Mouse (Mus musculus) embryonic facial prominence, embryonic 10.5 days (tissue): ENCODE results near the gene Mindy4. TPM values are rescaled to one million over a fixed set of nuclear protein-coding genes. Genes with fewer than 3 reads are reported as not detected.

ENCODE experiments used
- DNase-seq: peaks from one replicate; pipeline ENCODE4 v3.0.0-alpha.2; 2017; ENCODE audit warnings: low spot score
- H3K27ac ChIP-seq: fragments of 300-500 bp; sonication (generic); replicated peaks from 2 replicates; pipeline ENCODE4 v1.5.1; 2016; ENCODE audit warnings: mild to moderate bottlenecking
- H3K27me3 ChIP-seq: fragments of 300-500 bp; sonication (generic); replicated peaks from 2 replicates; pipeline ENCODE4 v1.6.1; 2016; ENCODE audit warnings: low read depth, mild to moderate bottlenecking; ENCODE audit not compliant: poor library complexity, severe bottlenecking
- H3K36me3 ChIP-seq: fragments of 300-500 bp; sonication (generic); replicated peaks from 2 replicates; pipeline ENCODE4 v1.6.1; 2016; ENCODE audit warnings: mild to moderate bottlenecking, moderate library complexity
- H3K4me1 ChIP-seq: fragments of 300-500 bp; sonication (generic); 2 replicates; pipeline ENCODE4 v1.6.1; 2016
- H3K4me3 ChIP-seq: fragments of 300-500 bp; sonication (generic); 2 replicates; pipeline ENCODE4 v1.5.1; 2016; ENCODE audit warnings: mild to moderate bottlenecking, moderate library complexity
- H3K9me3 ChIP-seq: fragments of 300-500 bp; sonication (generic); 2 replicates; pipeline ENCODE4 v1.6.1; 2016; ENCODE audit warnings: mild to moderate bottlenecking
- WGBS: fragments of 180-500 bp; shearing (Covaris S2); methylation state at CpG from one replicate; pipeline ENCODE4 v1.1.7; 2016; 5-methylcytosine and 5-hydroxymethylcytosine counted together
- polyA plus RNA-seq: library from polyadenylated mRNA; unstranded; fragments of >200 nt; fragmentation: Nextera tagmentation; extraction: Ambion mirVana; gene quantifications from 2 replicates; pipeline ENCODE4 v1.2.1, GENCODE M21; 2016

Gene Mindy4
- polyA plus RNA-seq: 18.7 and 24.0 TPM in 2 replicates

GRCm38 (mm10) chr6:55202913-55203910 lies at the start of gene Mindy4:
Gene Mindy4 (plus strand): TSS chr6:55203383.
- H3K9me3 ChIP-seq: no peaks in the 10 kb centered on the region
- peak; percentile 94 for DNase-seq
- H3K4me1 ChIP-seq: peaks cover 44% of the 10 kb centered on the region
- no peaks in the 10 kb centered on the region for H3K36me3 ChIP-seq
- H3K27me3 ChIP-seq: no peaks in the 10 kb centered on the region
- 4% methylated on average over 33 of the region's 33 CpGs for WGBS
- peak within 1 kb of the TSS; percentile 63 for H3K4me3 ChIP-seq
- H3K27ac ChIP-seq: peak within 1 kb of the TSS; percentile 92

- no peaks in the 10 kb centered on the region for H3K36me3 ChIP-seq
- H3K27me3 ChIP-seq: no peaks in the 10 kb centered on the region
- no peaks in the 10 kb centered on the region for H3K9me3 ChIP-seq
- no peak overlapping the region for H3K27ac ChIP-seq
- 55% methylated on average over 1 of the region's 1 CpGs for WGBS
- H3K4me3 ChIP-seq: no peak overlapping the region
- no peak for DNase-seq
- no peaks in the 10 kb centered on the region for H3K4me1 ChIP-seq
These were observed 43.9 kb upstream of the Mindy4 start for GRCm38 (mm10) chr6:55159256-55159655.

- Histone ChIP-seq H3K27me3 (peaks cover 6% of the 10 kb centered on the region), H3K36me3 (no peaks in the 10 kb centered on the region), H3K27ac (no peak overlapping the region), H3K4me1 (no peaks in the 10 kb centered on the region), H3K4me3 (no peak overlapping the region), H3K9me3 (no peaks in the 10 kb centered on the region)
- WGBS: 84% methylated on average over 5 of the region's 5 CpGs
- no peak for DNase-seq
These were observed 41.8 kb upstream of the Mindy4 start for GRCm38 (mm10) chr6:55161311-55161761.

GRCm38 (mm10) chr6:55163046-55163584 lies 40.1 kb upstream of the Mindy4 start:
- no peaks in the 10 kb centered on the region for H3K36me3 ChIP-seq
- WGBS: 79% methylated on average over 8 of the region's 8 CpGs

GRCm38 (mm10) chr6:55166777-55167463 lies 36.3 kb upstream of the Mindy4 start:
- Histone ChIP-seq H3K27ac (no peak overlapping the region), H3K27me3 (peaks cover 48% of the 10 kb centered on the region), H3K4me1 (peaks cover 4% of the 10 kb centered on the region; the same call in 1 of the 2 replicates), H3K36me3 (no peaks in the 10 kb centered on the region), H3K4me3 (no peak overlapping the region), H3K9me3 (no peaks in the 10 kb centered on the region)
- 48% methylated on average over 7 of the region's 7 CpGs for WGBS
- peak; percentile 72 for DNase-seq

More at GRCm38 (mm10) chr6:55163046-55163584, 40.1 kb upstream of the Mindy4 start:
- no peaks in the 10 kb centered on the region for H3K9me3 ChIP-seq
- no peak overlapping the region for H3K4me3 ChIP-seq
- DNase-seq: no peak
- peaks cover 12% of the 10 kb centered on the region for H3K27me3 ChIP-seq
- peaks cover 4% of the 10 kb centered on the region; the same call in 1 of the 2 replicates for H3K4me1 ChIP-seq
- no peak overlapping the region for H3K27ac ChIP-seq

- no peak overlapping the region for H3K4me3 ChIP-seq
- WGBS: 58% methylated on average over 5 of the region's 5 CpGs
- H3K36me3 ChIP-seq: no peaks in the 10 kb centered on the region
- H3K27ac ChIP-seq: no peak overlapping the region
- peaks cover 31% of the 10 kb centered on the region for H3K4me1 ChIP-seq
- no peaks in the 10 kb centered on the region for H3K9me3 ChIP-seq
- no peak for DNase-seq
- peaks cover 61% of the 10 kb centered on the region for H3K27me3 ChIP-seq
These were observed 33.4 kb upstream of the Mindy4 start for GRCm38 (mm10) chr6:55169818-55170217.

- DNase-seq: no peak
- Histone ChIP-seq H3K4me1 (peaks cover 42% of the 10 kb centered on the region), H3K36me3 (no peaks in the 10 kb centered on the region), H3K4me3 (no peak overlapping the region), H3K27me3 (peaks cover 70% of the 10 kb centered on the region), H3K27ac (no peak overlapping the region), H3K9me3 (no peaks in the 10 kb centered on the region)
- 55% methylated on average over 4 of the region's 4 CpGs for WGBS
These were observed 31.5 kb upstream of the Mindy4 start for GRCm38 (mm10) chr6:55171638-55172037.

- no peak overlapping the region for H3K27ac ChIP-seq
- H3K4me3 ChIP-seq: no peak overlapping the region
- 55% methylated on average over 10 of the region's 10 CpGs for WGBS
- no peaks in the 10 kb centered on the region for H3K36me3 ChIP-seq
- peaks cover 69% of the 10 kb centered on the region for H3K27me3 ChIP-seq
- H3K4me1 ChIP-seq: peaks cover 42% of the 10 kb centered on the region
- no peaks in the 10 kb centered on the region for H3K9me3 ChIP-seq
- DNase-seq: no peak
These were observed 30.0 kb upstream of the Mindy4 start for GRCm38 (mm10) chr6:55173171-55173570.

GRCm38 (mm10) chr6:55173941-55174349 lies 29.2 kb upstream of the Mindy4 start:
- 24% methylated on average over 3 of the region's 3 CpGs for WGBS
- DNase-seq: peak; percentile 23
- Histone ChIP-seq H3K27me3 (peaks cover 62% of the 10 kb centered on the region), H3K27ac (no peak overlapping the region), H3K9me3 (no peaks in the 10 kb centered on the region), H3K4me3 (no peak overlapping the region), H3K36me3 (no peaks in the 10 kb centered on the region), H3K4me1 (peaks cover 42% of the 10 kb centered on the region)

GRCm38 (mm10) chr6:55174741-55175181 lies 28.4 kb upstream of the Mindy4 start, which contains the start of gene Inmt:
Gene Inmt (minus strand): TSS chr6:55175043.
- peaks cover 54% of the 10 kb centered on the region for H3K27me3 ChIP-seq
- DNase-seq: no peak
- no peaks in the 10 kb centered on the region for H3K36me3 ChIP-seq
- peaks cover 42% of the 10 kb centered on the region for H3K4me1 ChIP-seq
- no peak within 1 kb of the TSS for H3K4me3 ChIP-seq
- no peaks in the 10 kb centered on the region for H3K9me3 ChIP-seq
- 60% methylated on average over 1 of the region's 1 CpGs for WGBS
- no peak within 1 kb of the TSS for H3K27ac ChIP-seq

GRCm38 (mm10) chr6:55175456-55175855 lies 27.7 kb upstream of the Mindy4 start:
- Histone ChIP-seq H3K4me1 (peaks cover 42% of the 10 kb centered on the region), H3K4me3 (no peak overlapping the region), H3K36me3 (no peaks in the 10 kb centered on the region), H3K27ac (no peak overlapping the region), H3K27me3 (peaks cover 47% of the 10 kb centered on the region), H3K9me3 (no peaks in the 10 kb centered on the region)
- WGBS: 54% methylated on average over 2 of the region's 2 CpGs
- DNase-seq: no peak

GRCm38 (mm10) chr6:55175892-55176291 lies 27.3 kb upstream of the Mindy4 start:
- Histone ChIP-seq H3K4me3 (no peak overlapping the region), H3K4me1 (peaks cover 42% of the 10 kb centered on the region), H3K36me3 (no peaks in the 10 kb centered on the region), H3K27me3 (peaks cover 43% of the 10 kb centered on the region), H3K27ac (no peak overlapping the region), H3K9me3 (no peaks in the 10 kb centered on the region)
- 59% methylated on average over 5 of the region's 5 CpGs for WGBS
- no peak for DNase-seq
